Comparison of ENCODE assay signal across 11 mouse cellular contexts in the genomic region with DNA sequence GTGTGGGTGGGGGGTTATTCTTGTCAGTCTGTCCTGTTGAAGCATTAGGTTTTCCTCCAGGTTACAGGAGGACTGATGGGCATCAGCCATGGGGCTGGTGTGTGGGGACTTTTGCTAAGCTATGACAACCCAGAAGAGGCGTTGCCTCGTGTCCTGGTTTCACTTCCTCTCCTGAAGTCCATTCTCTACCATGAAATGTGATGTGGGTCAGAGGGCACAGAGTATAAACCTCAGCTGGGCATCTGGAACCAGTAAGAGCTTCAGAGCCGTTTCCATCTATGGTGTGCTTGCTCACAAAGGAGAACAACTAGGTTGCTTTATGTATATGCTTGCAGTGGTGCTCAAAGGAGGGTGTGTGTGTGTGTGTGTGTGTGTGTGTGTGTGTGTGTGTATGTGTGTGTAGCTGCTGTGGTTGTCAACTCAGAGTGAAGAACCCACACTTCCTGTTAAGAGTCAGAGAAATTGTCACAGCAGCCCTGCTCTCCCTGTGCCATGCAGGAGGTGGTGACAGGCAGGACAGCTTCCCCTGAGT. TPM values are rescaled to one million over a fixed set of nuclear protein-coding genes. Genes with fewer than 3 reads are reported as not detected.
A peak's percentile ranks its signal among the peaks of the same experiment; 100 is the strongest.
DNase-seq lines count a peak whose midpoint lies in the region; ATAC-seq and TF ChIP-seq lines count a peak whose summit lies in the region.
"Had no signal": no experiment of that assay in that cellular context is flagged by ENCODE, and none has a peak within 500 bp of the region (broad histone marks: within the 10 kb centered on the region; RNA-seq: fewer than 3 reads in every experiment).

No protein-coding gene starts in this region.

- peak; percentile 31 for ATAC-seq in intestine, embryonic 16.5 days
- no peak for ATAC-seq in intestine, postnatal 0 days
- ATAC-seq in granulocyte monocyte progenitor cell, adult 5-6 weeks (replicated peaks; ENCODE audit: poor library complexity, severe bottlenecking): peak; percentile 71
- ATAC-seq in forebrain, embryonic 14.5 days: no peak
- no peak for ATAC-seq in forebrain, embryonic 11.5 days (replicated peaks; ENCODE audit: low FRiP score)
- ATAC-seq: hindbrain, embryonic 16.5 days had no signal

- peak; percentile 76 to 84 for DNase-seq in monocyte, adult 2 months (ENCODE audit: low read depth in 1 of 2, low spot score in 2 of 2)
- DNase-seq in thymus, postnatal 14 days: peak; percentile 75
- DNase-seq in limb, embryonic 10.5 days (ENCODE audit: low spot score): no peak
- no peak for DNase-seq in forebrain, embryonic 14.5 days (ENCODE audit: low spot score)
- no peak for DNase-seq in forebrain, embryonic 11.5 days (ENCODE audit: low spot score)
- DNase-seq: right cerebral cortex, postnatal 14 days had no signal

- H3K27ac ChIP-seq in intestine, embryonic 16.5 days (ENCODE audit: low read length): no peak overlapping the region
- no peak overlapping the region for H3K27ac ChIP-seq in intestine, postnatal 0 days (ENCODE audit: low read depth, low read length)
- H3K27ac ChIP-seq in limb, embryonic 10.5 days: no peak overlapping the region
- H3K27ac ChIP-seq in forebrain, embryonic 14.5 days (ENCODE audit: low read depth, low read length): no peak overlapping the region
- no peak overlapping the region for H3K27ac ChIP-seq in forebrain, embryonic 11.5 days (ENCODE audit: low read depth, low read length)
- H3K27ac ChIP-seq: midbrain, embryonic 12.5 days had no signal

- no peak for TF ChIP-seq CTCF in intestine, postnatal 0 days (IDR thresholded peaks at IDR 0.05; ENCODE audit: low read depth)

- 53% methylated on average over 3 of the region's 3 CpGs for WGBS in intestine, embryonic 16.5 days
- 62% methylated on average over 3 of the region's 3 CpGs for WGBS in intestine, postnatal 0 days
- 50% methylated on average over 3 of the region's 3 CpGs for WGBS in limb, embryonic 10.5 days
- WGBS in forebrain, embryonic 14.5 days: 84% methylated on average over 3 of the region's 3 CpGs
- 69% methylated on average over 3 of the region's 3 CpGs for WGBS in forebrain, embryonic 11.5 days

- no peaks in the 10 kb centered on the region for H3K9me3 ChIP-seq in intestine, embryonic 16.5 days (ENCODE audit: control insufficient read depth, low read length)
- no peaks in the 10 kb centered on the region for H3K9me3 ChIP-seq in intestine, postnatal 0 days (ENCODE audit: control insufficient read depth)
- no peaks in the 10 kb centered on the region for H3K9me3 ChIP-seq in limb, embryonic 10.5 days (replicated peaks)
- H3K9me3 ChIP-seq in forebrain, embryonic 14.5 days (replicated peaks; ENCODE audit: control insufficient read depth, low read length): no peaks in the 10 kb centered on the region
- peaks cover 2% of the 10 kb centered on the region; the same call in 1 of the 2 replicates for H3K9me3 ChIP-seq in forebrain, embryonic 11.5 days (ENCODE audit: control insufficient read depth, low read length)
- H3K9me3 ChIP-seq: midbrain, embryonic 12.5 days had no signal

- H3K9ac ChIP-seq in intestine, embryonic 16.5 days (ENCODE audit: low read depth, low read length): no peak overlapping the region
- H3K9ac ChIP-seq in intestine, postnatal 0 days (ENCODE audit: low read depth, low read length): no peak overlapping the region
- H3K9ac ChIP-seq in forebrain, embryonic 14.5 days (ENCODE audit: low read length): no peak overlapping the region
- no peak overlapping the region for H3K9ac ChIP-seq in forebrain, embryonic 11.5 days (ENCODE audit: low read length)
- H3K9ac ChIP-seq: midbrain, embryonic 12.5 days had no signal

- H3K27me3 ChIP-seq in intestine, embryonic 16.5 days (replicated peaks; ENCODE audit: control insufficient read depth, insufficient read depth, low read length): no peaks in the 10 kb centered on the region
- no peaks in the 10 kb centered on the region for H3K27me3 ChIP-seq in intestine, postnatal 0 days (replicated peaks; ENCODE audit: control insufficient read depth, insufficient read depth, low read length)
- H3K27me3 ChIP-seq in limb, embryonic 10.5 days (ENCODE audit: low read depth, poor library complexity, severe bottlenecking): no peaks in the 10 kb centered on the region
- H3K27me3 ChIP-seq in forebrain, embryonic 14.5 days (replicated peaks; ENCODE audit: control insufficient read depth, insufficient read depth, low read length): no peaks in the 10 kb centered on the region
- no peaks in the 10 kb centered on the region for H3K27me3 ChIP-seq in forebrain, embryonic 11.5 days (ENCODE audit: control insufficient read depth, insufficient read depth, low read length)
- H3K27me3 ChIP-seq: midbrain, embryonic 12.5 days had no signal

- H3K4me1 ChIP-seq in intestine, embryonic 16.5 days (ENCODE audit: control insufficient read depth, insufficient read depth, low read length): no peaks in the 10 kb centered on the region
- no peaks in the 10 kb centered on the region for H3K4me1 ChIP-seq in intestine, postnatal 0 days (replicated peaks; ENCODE audit: control insufficient read depth, insufficient read depth, low read length)
- peaks cover 4% of the 10 kb centered on the region; the same call in 1 of the 2 replicates for H3K4me1 ChIP-seq in limb, embryonic 10.5 days
- H3K4me1 ChIP-seq in forebrain, embryonic 14.5 days (ENCODE audit: control insufficient read depth, insufficient read depth, low read length): no peaks in the 10 kb centered on the region
- no peaks in the 10 kb centered on the region for H3K4me1 ChIP-seq in forebrain, embryonic 11.5 days (replicated peaks; ENCODE audit: control insufficient read depth, insufficient read depth, low read length)
- H3K4me1 ChIP-seq: midbrain, embryonic 12.5 days had no signal

- no peak overlapping the region for H3K4me3 ChIP-seq in intestine, embryonic 16.5 days (ENCODE audit: low read length)
- H3K4me3 ChIP-seq in intestine, postnatal 0 days (ENCODE audit: low read depth, low read length): no peak overlapping the region
- no peak overlapping the region for H3K4me3 ChIP-seq in limb, embryonic 10.5 days
- H3K4me3 ChIP-seq in forebrain, embryonic 14.5 days (ENCODE audit: low read depth, low read length): no peak overlapping the region
- no peak overlapping the region for H3K4me3 ChIP-seq in forebrain, embryonic 11.5 days (ENCODE audit: low read depth, low read length)
- H3K4me3 ChIP-seq: midbrain, embryonic 12.5 days had no signal

- no peak overlapping the region for H3K4me2 ChIP-seq in intestine, embryonic 16.5 days (ENCODE audit: low read depth, low read length)
- no peak overlapping the region for H3K4me2 ChIP-seq in intestine, postnatal 0 days (replicated peaks; ENCODE audit: low read depth)
- H3K4me2 ChIP-seq in forebrain, embryonic 14.5 days (ENCODE audit: low read length): no peak overlapping the region
- no peak overlapping the region for H3K4me2 ChIP-seq in forebrain, embryonic 11.5 days (ENCODE audit: low read depth, low read length, severe bottlenecking)
- H3K4me2 ChIP-seq: midbrain, embryonic 12.5 days had no signal

- no peaks in the 10 kb centered on the region for H3K36me3 ChIP-seq in intestine, embryonic 16.5 days (ENCODE audit: control insufficient read depth, insufficient read depth, low read length)
- no peaks in the 10 kb centered on the region for H3K36me3 ChIP-seq in intestine, postnatal 0 days (ENCODE audit: control insufficient read depth, insufficient read depth)
- H3K36me3 ChIP-seq in limb, embryonic 10.5 days: no peaks in the 10 kb centered on the region
- H3K36me3 ChIP-seq in forebrain, embryonic 14.5 days (ENCODE audit: control insufficient read depth, insufficient read depth, low read length): no peaks in the 10 kb centered on the region
- no peaks in the 10 kb centered on the region for H3K36me3 ChIP-seq in forebrain, embryonic 11.5 days (ENCODE audit: control insufficient read depth, insufficient read depth, low read length)
- H3K36me3 ChIP-seq: midbrain, embryonic 12.5 days had no signal

RNA-seq across cellular contexts. Expression of a gene that starts 15.3 kb away (rescaled TPM):
- not detected in 2 replicates for polyA plus RNA-seq in intestine, embryonic 16.5 days (2015; fragmentation: Nextera tagmentation; extraction: Ambion mirVana)
- polyA plus RNA-seq in intestine, postnatal 0 days (2015; fragmentation: Nextera tagmentation; extraction: Ambion mirVana): not detected in 2 replicates
- total RNA-seq in granulocyte monocyte progenitor cell, adult 5-6 weeks (2014; fragmentation: Nextera tagmentation): not detected in 2 replicates
- not detected in 2 replicates for total RNA-seq in granulocyte monocyte progenitor cell, adult 5-6 weeks (2017)
- polyA plus RNA-seq in limb, embryonic 10.5 days (2016; fragmentation: Nextera tagmentation; extraction: Ambion mirVana): not detected in 2 replicates
- not detected in 2 replicates for polyA plus RNA-seq in forebrain, embryonic 14.5 days (2014; fragmentation: Nextera tagmentation; extraction: Ambion mirVana)
- polyA plus RNA-seq in forebrain, embryonic 11.5 days (2014; fragmentation: Nextera tagmentation; extraction: Ambion mirVana): 0.20 TPM in 1 of 2 replicates, not detected in the other

RNA-seq across cellular contexts. Expression of a gene that starts 44.6 kb away (rescaled TPM):
- 11.3 and 11.9 TPM in 2 replicates for polyA plus RNA-seq in intestine, embryonic 16.5 days (2015; fragmentation: Nextera tagmentation; extraction: Ambion mirVana)
- polyA plus RNA-seq in intestine, postnatal 0 days (2015; fragmentation: Nextera tagmentation; extraction: Ambion mirVana): 6.6 and 6.7 TPM in 2 replicates
- 15.4 and 20.2 TPM in 2 replicates for total RNA-seq in granulocyte monocyte progenitor cell, adult 5-6 weeks (2014; fragmentation: Nextera tagmentation)
- 7.1 and 12.6 TPM in 2 replicates for total RNA-seq in granulocyte monocyte progenitor cell, adult 5-6 weeks (2017)
- polyA plus RNA-seq in limb, embryonic 10.5 days (2016; fragmentation: Nextera tagmentation; extraction: Ambion mirVana): 10.0 and 13.0 TPM in 2 replicates
- polyA plus RNA-seq in forebrain, embryonic 14.5 days (2014; fragmentation: Nextera tagmentation; extraction: Ambion mirVana): 3.6 and 3.9 TPM in 2 replicates
- polyA plus RNA-seq in forebrain, embryonic 11.5 days (2014; fragmentation: Nextera tagmentation; extraction: Ambion mirVana): 8.3 and 8.8 TPM in 2 replicates

RNA-seq across cellular contexts. Expression of a gene that starts 51.7 kb away (rescaled TPM):
- 7.6 and 9.0 TPM in 2 replicates for polyA plus RNA-seq in intestine, embryonic 16.5 days (2015; fragmentation: Nextera tagmentation; extraction: Ambion mirVana)
- polyA plus RNA-seq in intestine, postnatal 0 days (2015; fragmentation: Nextera tagmentation; extraction: Ambion mirVana): 1.2 and 1.8 TPM in 2 replicates
- total RNA-seq in granulocyte monocyte progenitor cell, adult 5-6 weeks (2014; fragmentation: Nextera tagmentation): 5.3 and 5.4 TPM in 2 replicates
- 8.7 and 13.2 TPM in 2 replicates for total RNA-seq in granulocyte monocyte progenitor cell, adult 5-6 weeks (2017)
- 24.5 and 26.7 TPM in 2 replicates for polyA plus RNA-seq in limb, embryonic 10.5 days (2016; fragmentation: Nextera tagmentation; extraction: Ambion mirVana)
- polyA plus RNA-seq in forebrain, embryonic 14.5 days (2014; fragmentation: Nextera tagmentation; extraction: Ambion mirVana): 5.8 and 6.3 TPM in 2 replicates
- 26.2 and 31.8 TPM in 2 replicates for polyA plus RNA-seq in forebrain, embryonic 11.5 days (2014; fragmentation: Nextera tagmentation; extraction: Ambion mirVana)

Comparison
In these comparisons a context has a peak if more than half of its experiments do, and no peak if none do; other contexts are left out.
1. ATAC-seq: peak in intestine, embryonic 16.5 days (single experiment) and granulocyte monocyte progenitor cell, adult 5-6 weeks (single experiment); none in intestine, postnatal 0 days (single experiment), forebrain, embryonic 14.5 days (single experiment) and forebrain, embryonic 11.5 days (single experiment).
2. DNase-seq: peak in monocyte, adult 2 months (2 of 2) and thymus, postnatal 14 days (single experiment); none in limb, embryonic 10.5 days (single experiment), forebrain, embryonic 14.5 days (single experiment) and forebrain, embryonic 11.5 days (single experiment).